Mouse (Mus musculus): ENCODE measurements around the gene Tbcel. TPM values are rescaled to one million over a fixed set of nuclear protein-coding genes. Genes with fewer than 3 reads are reported as not detected.

Gene Tbcel
- polyA plus RNA-seq, 1 experiment: 7.1 TPM

GRCm38 (mm10) chr9:42464181-42464580, 43.4 kb downstream of the Tbcel start:
- TF ChIP-seq GATA1 (IDR thresholded peaks at IDR 0.05; ENCODE audit: low read length): no peak

- no peak for TF ChIP-seq GATA1 (IDR thresholded peaks at IDR 0.05; ENCODE audit: low read length)
These were observed 44.2 kb downstream of the Tbcel start for GRCm38 (mm10) chr9:42463220-42463989.

DNA sequence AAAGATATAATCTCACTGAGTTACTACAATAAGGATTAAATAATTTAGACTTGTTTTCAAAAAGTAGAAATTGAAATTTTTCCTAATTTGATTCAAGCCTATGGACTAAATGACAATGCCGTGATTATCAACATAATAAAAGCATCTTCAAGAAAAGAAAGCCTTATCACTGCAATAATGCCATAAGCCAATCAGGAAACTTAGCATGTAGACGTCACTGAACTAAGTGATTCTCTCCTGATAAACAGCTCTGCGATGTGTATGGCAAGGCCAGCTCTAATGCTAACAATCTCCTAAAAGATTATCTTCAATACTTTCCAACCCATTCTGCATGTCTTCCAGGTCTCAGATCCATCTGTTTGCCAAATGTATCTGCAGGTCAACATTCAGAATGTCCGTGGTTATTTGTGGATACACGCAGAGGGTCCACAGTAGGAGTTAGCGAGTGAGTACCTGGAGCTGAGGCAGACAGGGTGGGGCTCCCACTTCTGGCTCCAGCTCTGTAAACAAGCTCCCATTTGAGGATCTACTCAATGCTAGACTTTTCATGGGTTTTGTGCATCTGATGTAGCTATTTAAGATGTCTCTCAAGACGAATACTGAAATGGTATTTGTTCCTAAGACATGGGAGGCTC, 44.9 kb downstream of the Tbcel start:
- no peak for TF ChIP-seq GATA1 (IDR thresholded peaks at IDR 0.05; ENCODE audit: low read length)

DNA sequence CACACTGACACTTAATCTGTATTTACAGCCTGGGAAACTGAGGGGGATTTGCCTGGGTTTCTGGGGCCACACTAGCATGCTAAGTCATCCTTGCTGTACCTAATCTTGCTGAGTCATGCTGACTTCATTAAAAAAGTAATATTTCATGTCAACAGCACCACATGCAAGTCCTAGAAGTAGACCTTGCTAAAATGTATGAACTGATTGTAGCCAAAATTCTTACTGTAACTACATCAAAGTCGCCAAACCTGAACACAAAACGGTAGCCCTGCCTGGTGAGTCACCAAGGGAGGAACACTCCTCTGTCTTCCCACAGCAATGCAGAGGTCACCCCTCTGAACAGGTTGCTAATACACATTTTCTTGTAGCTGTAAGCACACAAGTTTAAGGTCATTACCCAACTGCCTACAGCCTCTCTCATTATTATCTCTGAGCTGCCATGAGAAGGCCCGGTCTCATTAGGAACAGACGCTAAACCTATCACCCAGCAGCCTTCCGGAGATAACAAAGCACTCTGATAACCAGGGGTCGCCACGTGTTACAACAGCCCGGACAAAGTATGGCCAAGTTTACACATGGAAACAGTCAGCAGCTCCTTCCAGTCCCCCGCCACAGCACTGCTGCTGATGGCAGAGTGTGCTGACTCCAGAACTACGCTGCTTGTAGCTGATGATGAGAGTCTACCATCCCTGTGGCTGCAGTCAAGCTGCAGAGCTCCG, 46.1 kb downstream of the Tbcel start:
- TF ChIP-seq GATA1 (IDR thresholded peaks at IDR 0.05; ENCODE audit: low read length): peak; percentile 94

GRCm38 (mm10) chr9:42460353-42460752, 47.3 kb downstream of the Tbcel start:
- no peak for TF ChIP-seq GATA1 (IDR thresholded peaks at IDR 0.05; ENCODE audit: low read length)

DNA sequence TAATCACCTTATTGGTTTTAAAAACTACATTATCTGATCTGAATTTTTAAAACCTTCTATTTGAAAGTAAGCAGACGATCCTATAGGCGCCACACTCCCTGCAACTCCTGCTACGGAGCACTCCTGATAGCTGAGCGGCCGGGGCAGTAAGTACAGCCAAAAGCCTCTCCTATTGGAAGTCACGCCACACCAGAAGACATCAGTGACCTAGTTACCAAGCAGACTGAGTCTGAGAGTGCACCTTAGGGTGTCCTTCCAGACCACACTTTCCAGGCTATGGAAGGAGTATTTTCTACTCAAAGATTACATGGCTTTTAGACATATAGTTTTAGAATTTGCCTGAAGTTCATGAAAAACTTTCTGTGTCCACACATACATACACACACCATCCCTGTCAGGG, 47.9 kb downstream of the Tbcel start:
- TF ChIP-seq GATA1 (IDR thresholded peaks at IDR 0.05; ENCODE audit: low read length): no peak

- no peak for TF ChIP-seq GATA1 (IDR thresholded peaks at IDR 0.05; ENCODE audit: low read length)
These were observed 48.7 kb downstream of the Tbcel start for GRCm38 (mm10) chr9:42458741-42459515.

DNA sequence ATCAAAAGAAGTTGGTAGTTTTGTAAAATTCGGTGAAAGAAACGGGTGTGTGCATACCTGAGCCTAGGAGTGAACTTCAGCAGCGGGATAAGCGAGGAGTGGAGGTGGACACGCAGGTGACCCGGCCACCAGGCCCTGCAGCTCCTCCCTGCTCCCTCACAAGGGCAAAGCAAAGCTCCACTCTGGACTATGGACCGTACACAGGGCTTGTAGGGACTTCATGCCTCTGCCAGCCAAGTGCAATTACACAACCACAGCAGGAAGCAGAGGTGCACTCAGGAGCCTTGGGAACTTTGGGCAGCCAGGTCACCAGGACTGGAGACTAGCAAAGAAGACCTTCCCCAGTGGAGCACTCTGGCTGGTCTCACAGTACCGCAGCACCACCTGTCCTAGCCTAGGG, 50.1 kb downstream of the Tbcel start:
- no peak for TF ChIP-seq GATA1 (IDR thresholded peaks at IDR 0.05; ENCODE audit: low read length)

DNA sequence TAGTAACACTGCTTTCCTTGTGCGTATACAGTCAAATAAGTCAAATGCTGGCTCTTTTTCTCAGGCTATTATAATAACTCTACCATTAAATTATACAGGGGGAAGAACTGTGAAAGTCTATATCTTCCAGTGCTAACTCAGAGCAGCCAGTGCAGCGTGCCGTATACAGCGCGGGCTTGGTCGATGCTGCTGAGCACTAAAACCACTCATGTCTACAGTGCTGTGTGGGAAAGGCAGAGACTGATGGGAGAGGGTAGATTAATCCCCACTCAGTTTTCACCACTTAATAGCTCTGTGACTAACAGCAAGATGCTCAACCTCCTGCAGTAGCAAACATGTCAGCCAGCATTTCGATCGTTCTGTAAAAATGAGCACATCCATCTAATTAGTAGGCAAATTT, 53.2 kb downstream of the Tbcel start:
- TF ChIP-seq GATA1 (IDR thresholded peaks at IDR 0.05; ENCODE audit: low read length): no peak

- TF ChIP-seq GATA1 (IDR thresholded peaks at IDR 0.05; ENCODE audit: low read length): no peak
These were observed 58.6 kb downstream of the Tbcel start for GRCm38 (mm10) chr9:42449043-42449442.

DNA sequence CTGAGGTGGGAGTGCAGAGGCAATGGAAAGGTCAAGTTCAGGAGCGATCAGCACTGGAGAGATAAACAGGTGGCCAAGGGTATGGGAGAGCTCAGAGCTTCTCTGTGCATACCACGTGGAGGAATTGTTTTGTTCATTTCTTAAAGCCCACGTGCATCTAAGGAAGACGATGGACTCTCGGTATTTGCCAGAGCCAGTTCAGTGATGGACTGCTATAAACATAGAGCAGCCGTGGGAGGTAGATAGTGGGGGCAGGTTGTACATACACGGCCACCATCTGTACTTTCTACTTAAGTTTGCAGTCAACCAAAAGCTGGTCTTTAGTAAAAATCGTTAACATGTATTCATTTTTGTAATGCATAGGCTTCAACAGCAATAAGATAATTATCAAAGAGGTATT, 65.5 kb downstream of the Tbcel start:
- no peak for TF ChIP-seq GATA1 (IDR thresholded peaks at IDR 0.05; ENCODE audit: low read length)

DNA sequence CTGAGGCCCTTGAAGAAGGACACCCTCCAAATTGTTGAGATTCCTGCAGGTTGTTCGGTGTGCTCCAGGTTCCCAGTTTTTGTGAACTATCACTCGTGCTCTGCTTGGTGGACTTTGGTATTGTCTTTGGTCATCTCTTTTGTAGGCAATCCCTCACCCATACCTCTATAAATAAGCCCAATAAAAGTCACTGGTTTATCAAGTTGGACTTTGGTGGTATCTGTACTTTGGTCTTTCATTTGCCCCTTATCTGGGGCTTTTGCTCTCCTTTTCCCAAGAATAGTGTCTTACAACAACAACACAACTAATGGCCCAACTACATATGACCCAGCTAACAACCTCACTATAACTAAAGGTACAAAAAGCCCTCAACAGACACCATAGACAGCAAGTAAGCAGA, 66.4 kb downstream of the Tbcel start:
- no peak for TF ChIP-seq GATA1 (IDR thresholded peaks at IDR 0.05; ENCODE audit: low read length)

- TF ChIP-seq GATA1 (IDR thresholded peaks at IDR 0.05; ENCODE audit: low read length): no peak
These were observed 68.2 kb downstream of the Tbcel start for GRCm38 (mm10) chr9:42439446-42439845.

GRCm38 (mm10) chr9:42432155-42432554, 75.5 kb downstream of the Tbcel start:
- no peak for TF ChIP-seq GATA1 (IDR thresholded peaks at IDR 0.05; ENCODE audit: low read length)

- TF ChIP-seq GATA1 (IDR thresholded peaks at IDR 0.05; ENCODE audit: low read length): no peak
These were observed 76.0 kb downstream of the Tbcel start for GRCm38 (mm10) chr9:42431606-42432005.
